Mouse (Mus musculus): ENCODE measurements around the gene Tmigd3. TPM values are rescaled to one million over a fixed set of nuclear protein-coding genes. Genes with fewer than 3 reads are reported as not detected.
A peak's percentile ranks its signal among the peaks of the same experiment; 100 is the strongest.

Gene Tmigd3
- total RNA-seq (2015; ENCODE audit: low replicate concordance) (not detected in 2 replicates), total RNA-seq (2017; ENCODE audit: low replicate concordance) (not detected in 2 replicates)

DNA sequence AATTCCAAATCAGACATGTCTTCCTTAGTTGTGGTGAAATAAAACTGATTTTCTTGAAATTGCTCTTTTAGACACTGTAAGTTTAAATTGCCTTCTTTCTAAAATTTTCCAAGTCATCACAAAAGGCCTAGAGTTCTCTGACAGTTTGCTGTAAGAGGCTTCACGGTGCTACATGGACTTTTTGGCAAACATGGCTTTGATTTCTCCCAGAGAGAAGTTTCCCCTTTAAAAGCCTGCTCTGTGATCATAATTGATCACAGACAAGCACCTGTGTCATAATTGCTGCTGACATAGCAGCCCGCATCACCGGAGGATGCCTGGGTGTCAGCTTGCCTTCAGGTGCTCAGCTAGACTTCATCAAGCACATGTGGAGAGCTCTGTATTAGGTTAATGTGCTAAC lies at the start of gene Tmigd3, which contains the start of gene Adora3:
Gene Tmigd3, plus strand, starts transcription at position 346 of the 400 bp plus-strand sequence.
Gene Adora3, plus strand, starts transcription at position 301 of the 400 bp plus-strand sequence.
- no peak for ATAC-seq (replicated peaks; ENCODE audit: low FRiP score, poor library complexity, severe bottlenecking)

DNA sequence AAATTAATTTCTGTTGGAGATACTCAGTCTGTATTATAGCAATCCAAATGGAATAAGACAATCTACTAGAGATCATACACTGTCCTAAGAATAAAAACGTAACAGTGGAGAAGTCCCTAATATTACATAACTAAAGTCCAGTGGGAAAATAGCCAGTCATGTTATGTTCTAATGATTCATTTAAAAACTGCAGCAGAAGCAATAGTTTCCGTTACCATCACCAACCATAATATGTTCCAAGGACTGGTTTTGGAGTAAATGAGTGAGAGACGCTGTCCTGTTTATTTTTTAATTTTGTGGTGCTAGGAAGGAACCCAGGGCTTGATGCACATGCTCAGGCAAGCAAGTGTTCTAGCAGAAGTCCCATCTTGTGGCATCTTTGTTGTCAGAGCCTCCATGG lies 49.2 kb upstream of the Tmigd3 start:
- no peak for ATAC-seq (replicated peaks; ENCODE audit: low FRiP score, poor library complexity, severe bottlenecking)

DNA sequence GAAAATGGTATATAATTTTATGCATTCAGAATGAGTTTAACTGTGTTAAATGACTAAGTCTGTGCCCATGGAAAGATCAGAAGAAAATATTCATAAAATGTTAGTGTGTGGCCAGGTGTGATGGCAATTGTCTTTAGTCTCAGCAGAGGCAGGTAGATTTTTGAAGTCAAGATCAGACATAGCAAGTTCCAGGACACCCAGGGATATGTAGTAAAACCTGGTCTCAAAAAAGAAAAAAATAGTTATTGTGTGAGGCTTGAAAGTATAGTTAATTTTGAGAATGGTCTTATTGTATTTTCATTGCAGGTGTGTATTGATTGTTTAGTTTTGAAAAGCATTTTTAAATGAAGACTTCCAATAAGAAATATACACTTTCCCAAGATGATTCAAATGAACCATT lies 47.1 kb upstream of the Tmigd3 start:
- ATAC-seq (replicated peaks; ENCODE audit: low FRiP score, poor library complexity, severe bottlenecking) = no peak

DNA sequence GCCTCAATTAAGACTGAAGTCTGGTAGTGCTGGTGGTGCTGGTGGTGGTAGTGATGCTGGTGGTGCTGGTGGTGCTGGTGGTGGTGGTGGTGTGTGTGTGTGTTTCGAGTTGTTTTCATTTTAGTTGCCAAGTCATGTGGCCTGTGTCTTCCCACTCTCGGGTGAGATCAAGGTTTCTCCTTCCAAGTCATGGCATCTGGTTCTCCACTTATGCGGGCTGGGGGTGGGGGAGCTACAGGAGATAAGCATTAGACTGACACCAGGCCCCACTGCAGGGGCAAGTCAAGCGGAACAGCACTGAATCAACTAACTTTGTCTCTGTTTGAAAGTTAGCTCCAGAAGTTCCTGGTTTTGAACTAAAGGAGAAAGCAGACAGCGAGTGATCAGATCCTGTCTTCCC lies 46.6 kb upstream of the Tmigd3 start:
- no peak for ATAC-seq (replicated peaks; ENCODE audit: low FRiP score, poor library complexity, severe bottlenecking)

DNA sequence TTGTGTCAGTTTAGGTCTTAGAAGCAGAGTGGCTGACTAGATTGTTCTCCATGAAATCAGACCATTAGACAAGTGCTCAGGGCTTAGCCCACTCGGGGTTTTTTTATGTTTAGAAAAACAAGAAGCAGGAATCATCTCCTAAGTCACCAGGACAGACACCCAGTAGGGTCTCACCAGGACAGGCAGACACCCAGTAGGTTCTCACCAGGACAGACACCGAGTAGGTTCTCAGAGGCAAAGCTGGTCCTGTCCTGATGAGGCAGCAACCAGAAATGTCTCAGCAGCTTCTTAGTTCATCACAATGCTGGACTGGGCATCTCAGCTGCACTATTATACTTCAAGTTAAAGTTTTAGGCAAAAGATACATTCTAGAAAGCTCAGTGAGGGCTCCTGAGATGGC lies 46.0 kb upstream of the Tmigd3 start:
- ATAC-seq (replicated peaks; ENCODE audit: low FRiP score, poor library complexity, severe bottlenecking) = no peak

DNA sequence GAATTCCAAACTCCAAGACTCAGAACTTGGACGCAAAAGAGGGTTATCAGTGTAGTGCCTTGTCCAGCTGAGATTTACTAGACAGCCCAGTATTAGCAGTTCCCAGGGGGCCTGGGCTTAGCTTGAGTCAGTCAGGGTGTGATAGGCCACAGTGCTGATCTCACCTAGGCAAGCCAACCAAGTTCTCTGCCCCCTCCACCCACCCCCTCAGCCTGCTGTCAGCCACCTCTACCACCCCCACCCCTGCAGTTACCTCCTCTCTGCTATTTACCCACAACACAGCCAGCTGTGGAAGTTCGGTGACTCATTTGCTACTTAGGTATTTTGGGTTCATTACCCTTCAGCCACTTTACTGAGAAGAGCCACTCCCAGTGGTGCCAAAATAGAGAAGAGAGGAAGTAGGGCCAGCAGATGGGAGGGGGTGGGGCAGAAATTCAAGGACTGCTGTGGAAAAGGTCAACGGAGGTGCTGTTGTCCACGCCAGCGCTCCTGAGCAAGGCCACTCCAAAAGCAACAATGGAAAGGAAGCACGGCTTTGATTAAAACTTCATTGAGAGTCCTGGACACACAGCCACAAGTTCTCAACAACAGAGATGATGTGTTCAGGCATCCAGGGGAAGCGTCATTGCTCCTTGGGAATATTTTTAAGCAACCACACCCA lies 45.1 kb upstream of the Tmigd3 start:
- ATAC-seq (replicated peaks; ENCODE audit: low FRiP score, poor library complexity, severe bottlenecking) = no peak

DNA sequence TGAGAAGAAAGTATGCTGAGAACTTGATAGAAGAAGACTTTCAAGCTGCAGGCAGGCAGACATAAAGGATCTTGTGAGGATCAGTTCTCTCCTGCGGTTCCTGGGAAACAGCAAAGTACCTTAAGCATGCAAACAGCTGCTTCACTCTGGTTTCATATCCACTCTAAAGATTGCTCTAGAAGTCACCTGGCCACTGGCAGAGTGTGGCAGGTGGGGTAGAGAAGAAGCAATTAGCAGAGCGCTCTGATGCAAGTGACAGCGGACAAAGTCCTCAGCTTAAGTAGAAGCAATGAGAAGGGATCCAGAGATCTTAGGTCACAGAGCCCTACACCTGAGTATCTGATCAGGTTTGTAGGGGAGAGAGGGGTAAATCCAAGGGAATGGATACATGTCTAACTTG lies 39.1 kb upstream of the Tmigd3 start:
- no peak for ATAC-seq (replicated peaks; ENCODE audit: low FRiP score, poor library complexity, severe bottlenecking)

DNA sequence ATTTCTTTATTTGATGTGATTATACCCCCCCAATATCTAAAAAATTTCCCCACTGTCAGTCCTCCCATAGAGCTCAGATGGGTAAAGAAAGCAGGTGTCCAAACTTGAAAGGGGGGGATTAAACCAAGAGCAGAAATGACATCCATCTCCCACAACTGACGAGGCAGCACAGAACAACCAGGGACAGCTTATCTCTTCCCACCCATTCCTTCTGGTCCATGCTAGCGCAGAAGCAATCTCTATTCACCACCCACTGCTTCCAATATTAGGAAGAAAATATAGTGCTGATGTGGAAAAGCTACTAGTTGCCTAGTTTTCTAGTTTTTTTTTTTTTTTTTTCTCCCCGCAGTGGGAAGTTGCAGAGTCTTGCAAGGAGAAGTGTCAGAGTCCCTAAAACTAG lies 34.8 kb upstream of the Tmigd3 start:
- ATAC-seq (replicated peaks; ENCODE audit: low FRiP score, poor library complexity, severe bottlenecking) = peak; percentile 73

DNA sequence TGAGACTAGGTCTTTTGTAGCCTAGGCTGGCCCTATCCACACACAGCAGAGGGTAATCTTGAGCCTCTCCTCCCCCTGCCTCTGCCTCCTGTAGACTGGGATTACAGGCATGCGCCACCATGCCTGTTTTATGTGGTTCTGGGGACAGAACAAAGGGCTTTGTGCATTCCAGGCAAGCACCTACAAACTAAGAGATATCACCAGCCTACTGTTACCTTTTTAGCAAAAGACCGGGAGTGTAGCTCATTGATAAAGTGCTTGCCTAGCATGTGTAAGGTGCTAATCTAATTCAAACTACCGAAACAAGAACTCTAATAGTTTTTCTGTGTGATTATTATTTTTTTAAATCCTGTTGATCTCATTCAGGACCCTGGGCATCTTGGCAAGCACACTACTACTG lies 33.8 kb upstream of the Tmigd3 start:
- no peak for ATAC-seq (replicated peaks; ENCODE audit: low FRiP score, poor library complexity, severe bottlenecking)

DNA sequence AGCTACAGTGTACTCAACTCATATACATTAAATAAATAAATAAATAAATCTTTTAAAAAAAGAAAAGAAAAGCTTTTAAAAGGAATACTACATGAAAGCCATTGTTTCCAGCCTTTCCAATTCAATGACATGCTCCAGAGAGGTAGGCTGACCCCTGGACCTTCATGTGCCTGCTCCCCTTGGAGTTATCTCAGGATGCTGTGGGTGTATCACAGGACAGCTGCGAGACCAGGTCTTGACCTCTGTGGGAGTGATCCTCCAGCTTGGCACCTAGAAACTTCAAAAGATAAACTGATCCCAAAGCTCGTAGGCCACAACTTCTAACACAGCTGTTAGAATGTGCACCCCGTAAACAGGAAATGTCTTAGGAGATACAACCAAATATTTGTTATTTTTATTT lies 32.0 kb upstream of the Tmigd3 start:
- ATAC-seq (replicated peaks; ENCODE audit: low FRiP score, poor library complexity, severe bottlenecking) = no peak

DNA sequence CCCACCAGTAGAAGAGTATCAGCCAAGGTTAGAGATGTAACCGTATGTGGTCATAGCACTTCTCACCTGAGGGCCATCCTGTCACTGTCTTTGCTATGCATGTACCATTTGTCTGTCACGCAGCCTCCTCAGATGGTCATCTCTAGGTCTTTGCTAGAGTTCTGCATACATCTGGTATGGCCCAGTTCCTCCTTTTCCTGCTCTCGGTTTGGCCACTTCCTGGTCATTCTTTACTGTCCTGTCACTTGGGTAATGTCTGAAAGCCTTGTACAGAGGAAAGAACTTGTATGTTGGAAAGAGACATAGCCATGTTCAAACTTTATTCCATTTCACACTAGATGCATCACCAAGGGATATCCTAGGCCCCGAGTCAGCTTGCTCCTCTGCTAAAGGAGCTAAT lies 30.9 kb upstream of the Tmigd3 start:
- ATAC-seq (replicated peaks; ENCODE audit: low FRiP score, poor library complexity, severe bottlenecking) = no peak

DNA sequence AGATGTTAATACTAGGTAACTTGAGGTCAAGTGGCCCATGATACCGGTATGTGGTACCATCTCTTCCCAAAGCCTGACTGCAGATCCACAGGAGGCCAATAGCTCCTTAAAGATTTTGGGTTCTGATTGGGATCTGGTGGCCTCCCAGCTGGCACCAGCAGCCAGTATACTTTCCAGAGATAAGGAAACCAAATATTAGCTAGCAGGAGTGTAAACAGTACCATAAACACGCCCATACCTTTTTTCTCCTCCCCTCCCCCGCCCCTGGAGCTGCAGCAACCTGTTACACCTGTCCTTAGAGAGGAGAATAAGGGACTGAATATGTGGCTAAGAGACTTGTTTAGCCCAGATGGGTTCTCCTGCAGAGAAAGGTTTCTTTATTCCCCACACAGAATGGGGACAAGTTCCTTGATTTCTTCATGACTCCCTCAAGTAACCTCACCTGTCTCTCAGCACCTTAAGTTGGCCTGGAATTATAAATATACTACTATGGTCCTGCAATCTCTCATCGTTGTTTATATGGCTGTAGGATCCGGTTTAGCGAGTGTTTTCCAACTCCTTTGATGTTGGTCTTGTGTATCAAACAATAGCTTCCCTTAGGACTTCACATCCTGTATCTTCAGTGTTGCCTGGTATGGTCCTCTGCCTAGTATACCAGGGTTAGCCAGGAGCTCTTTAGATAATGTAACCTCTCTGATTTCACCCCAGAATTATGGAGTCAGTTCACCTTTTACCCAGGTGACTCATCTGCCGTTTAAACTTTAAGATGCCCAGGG lies 24.2 kb upstream of the Tmigd3 start:
- ATAC-seq (replicated peaks; ENCODE audit: low FRiP score, poor library complexity, severe bottlenecking) = no peak

DNA sequence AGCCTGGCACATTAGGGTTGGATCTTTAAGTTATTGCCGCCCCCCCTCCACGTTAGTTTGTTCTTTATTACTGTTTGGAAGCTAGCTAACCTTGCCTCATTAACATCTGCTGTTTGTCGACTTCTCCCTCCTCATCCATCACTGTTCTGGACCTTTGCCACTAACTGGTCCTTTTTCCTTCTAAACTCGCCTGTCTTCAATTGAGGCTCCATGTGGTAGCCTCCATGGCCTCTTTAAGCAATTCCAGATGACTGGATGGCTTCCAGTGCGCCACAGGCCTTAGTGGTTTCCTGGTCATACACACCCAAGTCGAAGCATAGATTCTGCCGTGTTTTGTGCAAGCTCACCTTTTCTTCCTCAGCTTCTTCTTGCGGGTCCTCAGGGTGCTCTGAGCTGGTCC lies 16.9 kb upstream of the Tmigd3 start:
- no peak for ATAC-seq (replicated peaks; ENCODE audit: low FRiP score, poor library complexity, severe bottlenecking)

DNA sequence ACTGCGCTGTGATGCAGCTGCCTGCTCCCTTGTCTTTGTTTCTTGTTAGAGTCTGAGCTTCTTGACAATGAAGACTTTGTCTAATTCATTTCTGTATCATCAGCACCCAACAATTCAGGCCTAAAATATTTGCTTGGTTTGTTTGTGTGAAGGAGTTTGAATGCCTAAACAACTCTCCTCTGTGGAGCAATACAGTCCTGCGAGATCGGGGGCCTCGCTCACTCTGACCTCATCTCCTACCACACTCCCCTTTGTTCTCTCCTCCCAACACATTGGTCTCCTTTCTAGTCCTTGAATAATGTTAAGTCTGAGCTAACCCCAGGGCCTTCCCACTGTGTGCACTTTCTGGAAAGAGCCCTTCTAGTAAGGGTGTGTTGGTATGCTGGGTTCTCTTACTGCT lies 15.9 kb upstream of the Tmigd3 start:
- no peak for ATAC-seq (replicated peaks; ENCODE audit: low FRiP score, poor library complexity, severe bottlenecking)

DNA sequence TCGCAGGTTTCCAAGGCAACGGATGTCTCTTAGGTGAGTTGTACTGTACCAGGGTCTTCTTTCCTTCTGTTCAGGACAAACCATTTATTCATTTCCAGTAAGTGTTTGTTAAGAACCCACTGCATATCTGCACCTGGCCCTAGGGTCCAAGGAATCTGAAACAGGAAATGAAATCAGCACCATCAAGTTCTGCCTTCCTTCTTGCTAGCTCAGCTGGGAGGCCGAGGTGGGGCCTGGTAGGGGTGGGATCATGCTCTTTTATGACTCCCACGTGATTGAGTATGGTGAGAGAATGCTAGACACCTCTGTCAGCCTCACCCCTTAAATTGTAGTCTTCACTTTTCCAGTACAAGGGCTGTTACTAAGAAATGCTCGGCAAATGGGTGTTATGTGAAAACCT lies 13.2 kb upstream of the Tmigd3 start:
- no peak for ATAC-seq (replicated peaks; ENCODE audit: low FRiP score, poor library complexity, severe bottlenecking)

DNA sequence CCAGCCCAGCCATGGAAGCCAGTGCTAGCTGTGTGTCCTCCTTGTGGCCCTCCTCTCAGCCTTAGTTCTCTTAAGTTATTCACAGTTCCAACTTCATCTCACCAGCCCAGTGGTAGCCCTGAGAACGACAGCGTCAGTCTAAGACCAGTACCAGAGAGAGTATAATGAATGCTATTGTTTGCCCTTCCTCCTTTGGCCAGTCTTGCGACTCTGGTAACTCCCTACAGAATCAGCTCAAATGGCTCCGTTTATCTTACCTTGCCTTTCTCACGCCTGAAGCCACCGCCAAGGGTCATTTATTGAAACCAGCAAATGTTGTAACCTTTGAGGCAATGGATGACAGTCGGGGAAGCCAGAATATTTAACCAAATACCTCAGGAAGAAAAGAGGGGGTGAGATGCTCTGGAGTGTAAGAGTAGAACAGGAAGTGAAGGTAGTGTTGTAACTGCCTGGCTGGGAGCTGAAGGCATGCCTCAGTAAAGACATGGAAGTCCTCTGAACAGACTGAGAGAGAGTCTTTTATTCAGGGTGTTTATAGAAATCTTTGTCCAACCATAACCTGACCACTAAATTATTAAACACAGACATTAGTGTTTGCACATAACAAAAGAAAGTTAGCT lies 8.8 kb upstream of the Tmigd3 start:
- ATAC-seq (replicated peaks; ENCODE audit: low FRiP score, poor library complexity, severe bottlenecking) = no peak

DNA sequence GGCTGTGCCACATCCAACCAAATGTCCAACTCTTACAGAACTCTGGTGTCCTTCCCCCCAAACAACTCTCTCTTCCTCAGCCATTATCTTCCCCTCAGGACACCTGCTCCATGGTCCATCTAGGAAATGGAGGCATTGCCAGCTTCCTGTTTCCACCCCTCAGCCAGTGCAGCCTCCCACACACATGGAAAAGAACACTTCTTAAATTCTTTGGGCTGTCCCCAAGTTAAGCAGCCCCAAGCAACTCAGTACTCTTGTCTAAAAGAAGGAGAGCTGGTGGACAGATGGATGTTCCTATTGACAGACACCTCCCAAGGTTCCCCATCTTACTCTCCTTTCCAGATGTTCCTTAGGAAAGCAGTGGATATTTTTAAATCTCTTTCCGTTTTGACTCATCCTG lies 6.6 kb upstream of the Tmigd3 start:
- ATAC-seq (replicated peaks; ENCODE audit: low FRiP score, poor library complexity, severe bottlenecking) = no peak

DNA sequence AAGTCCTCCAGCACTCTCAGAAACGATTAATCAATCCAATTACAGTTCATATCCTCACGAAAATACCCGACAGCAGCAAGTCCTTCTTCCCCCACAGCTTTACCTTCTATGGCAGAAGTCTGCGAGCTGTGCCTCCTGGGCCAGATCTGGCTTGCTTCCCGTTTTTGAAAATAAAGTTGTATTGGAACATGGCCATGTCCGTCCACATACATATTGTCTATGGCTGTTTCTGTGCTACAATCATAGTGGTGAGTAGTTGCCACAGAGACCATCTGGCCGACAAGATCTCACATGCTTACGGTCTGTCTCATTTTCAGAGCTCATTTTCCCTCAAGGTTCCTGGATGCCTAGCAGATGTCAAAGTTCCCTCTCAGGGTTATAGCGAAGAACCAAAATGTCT lies 5.6 kb upstream of the Tmigd3 start:
- ATAC-seq (replicated peaks; ENCODE audit: low FRiP score, poor library complexity, severe bottlenecking) = no peak

DNA sequence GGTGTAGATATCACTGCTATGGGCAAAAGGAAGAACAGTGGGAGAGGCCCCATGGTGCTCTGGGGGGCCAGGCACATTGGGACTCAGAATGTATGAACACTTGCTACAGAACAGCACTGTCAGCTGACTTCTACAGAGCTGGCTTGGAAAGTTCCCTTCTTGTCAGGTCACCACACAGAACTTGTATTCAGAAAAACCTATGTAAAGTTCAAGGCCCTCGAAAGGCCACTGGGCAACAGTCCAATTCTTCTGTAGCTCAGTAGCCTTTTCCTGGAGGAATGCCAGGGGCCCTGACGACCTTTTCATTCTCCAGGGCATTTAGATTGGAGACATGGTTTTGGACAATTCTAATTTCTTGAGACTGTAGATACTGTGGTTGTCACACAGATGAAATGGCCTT lies 2.6 kb upstream of the Tmigd3 start:
- ATAC-seq (replicated peaks; ENCODE audit: low FRiP score, poor library complexity, severe bottlenecking) = no peak

DNA sequence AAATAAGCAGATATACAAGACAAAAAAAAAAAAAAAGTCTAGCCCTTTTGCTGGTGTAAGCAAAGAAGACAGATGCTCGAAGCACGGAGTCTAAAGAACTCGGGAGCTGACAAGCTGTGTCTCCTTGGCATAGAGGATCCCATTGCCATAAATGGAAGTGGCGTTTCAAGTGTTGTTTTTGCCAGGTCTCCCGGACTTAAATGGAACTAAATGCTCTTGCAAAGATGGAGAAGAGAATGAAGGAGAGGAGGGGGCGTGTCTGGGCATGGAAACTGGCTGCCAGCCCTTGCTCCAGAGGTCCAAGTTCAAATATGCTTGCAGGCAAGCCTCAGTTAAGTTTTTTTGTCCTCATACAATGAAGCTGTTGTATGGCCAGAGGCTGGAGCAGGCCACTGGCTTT lies 1.3 kb downstream of the Tmigd3 start:
- ATAC-seq (replicated peaks; ENCODE audit: low FRiP score, poor library complexity, severe bottlenecking) = no peak

DNA sequence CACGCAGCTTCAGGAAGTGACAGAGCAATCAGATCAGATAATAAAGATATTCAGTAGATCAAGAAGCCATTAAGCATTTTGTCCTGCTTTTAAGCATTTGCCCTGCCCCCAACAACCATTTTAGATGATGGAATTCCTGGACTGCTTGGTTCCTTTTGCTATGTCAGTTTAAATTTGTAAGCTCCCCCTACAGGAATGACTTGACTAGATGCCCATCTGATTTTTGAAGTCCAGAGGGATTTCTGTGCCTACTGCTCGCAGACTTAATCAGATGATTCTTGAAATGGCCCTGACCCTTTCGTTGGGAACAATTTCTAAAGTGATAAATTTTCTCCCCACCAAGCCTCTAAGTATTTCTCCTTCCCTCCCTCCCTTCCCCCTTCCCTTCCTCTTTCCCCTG lies 1.9 kb downstream of the Tmigd3 start:
- ATAC-seq (replicated peaks; ENCODE audit: low FRiP score, poor library complexity, severe bottlenecking) = no peak

Data from erythroid progenitor cell, adult 5-6 weeks (primary cell).